Mouse (Mus musculus): ENCODE results near the gene Tex14. TPM values are rescaled to one million over a fixed set of nuclear protein-coding genes. Genes with fewer than 3 reads are reported as not detected.

The Tex14 gene
- total and polyA plus RNA-seq, 3 experiments: 0.42 TPM; not detected in 1

DNA sequence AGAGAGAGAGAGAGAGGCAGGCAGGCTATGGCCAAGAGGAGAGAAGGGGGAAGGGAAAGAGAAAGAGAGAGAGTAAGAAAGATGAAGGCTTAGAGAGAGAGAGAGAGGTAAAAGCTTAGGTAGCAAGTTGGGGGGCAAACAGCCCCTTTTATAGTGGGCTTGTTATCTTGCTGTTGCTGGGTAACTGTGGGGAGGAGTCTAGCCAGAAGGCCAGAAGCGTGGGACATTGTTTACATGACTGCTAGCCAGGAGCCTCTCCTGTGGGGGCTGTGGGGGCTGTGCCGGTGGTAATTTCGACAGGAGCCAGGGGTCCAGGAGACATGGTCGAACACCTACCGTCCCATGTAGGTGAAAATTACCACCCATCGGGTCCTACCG lies 63.4 kb downstream of the Tex14 start:
- no peaks in the 10 kb centered on the region; the same call in 1 of the 2 replicates for H3K79me2 ChIP-seq (ENCODE audit: control insufficient read depth, insufficient read depth, low read length, poor library complexity)
- peak overlapping the region; percentile 64 for H3K9ac ChIP-seq (ENCODE audit: control insufficient read depth, low read depth, low read length, poor library complexity, severe bottlenecking)
- H3K4me3 ChIP-seq (ENCODE audit: control insufficient read depth in 1 of 2, insufficient read depth in 1 of 2, low read depth in 2 of 2, low read length in 2 of 2): peak overlapping the region; percentile 56 to 70
- H3K4me1 ChIP-seq (ENCODE audit: control insufficient read depth in 1 of 2, insufficient read depth in 2 of 2, low read length in 2 of 2): peaks cover 11 to 28% of the 10 kb centered on the region in 2 experiments
- DNase-seq (ENCODE audit: low read depth, low spot score): peak; percentile 64
- H3K9me3 ChIP-seq (replicated peaks; ENCODE audit: insufficient read depth, low read length): no peaks in the 10 kb centered on the region
- TF ChIP-seq USF2 (IDR thresholded peaks at IDR 0.05; ENCODE audit: borderline replicate concordance in 1 of 2, insufficient read depth in 1 of 2, low read depth in 1 of 2, low read length in 2 of 2) (no peak), MAFK (IDR thresholded peaks at IDR 0.05; ENCODE audit: borderline replicate concordance, low read depth, low read length) (no peak), MAX (IDR thresholded peaks at IDR 0.05; ENCODE audit: low read length) (peak; percentile 69), TCF12 (IDR thresholded peaks at IDR 0.05; ENCODE audit: low read depth, low read length) (no peak), TBP (IDR thresholded peaks at IDR 0.05; ENCODE audit: low read depth, low read length) (peak; percentile 77), SIN3A (IDR thresholded peaks at IDR 0.05; ENCODE audit: low read length) (peak; percentile 46; the same call in 1 of the 2 replicates), ZC3H11A (IDR thresholded peaks at IDR 0.05; ENCODE audit: low read depth, low read length) (no peak), POLR2A (IDR thresholded peaks at IDR 0.05; ENCODE audit: control insufficient read depth in 1 of 2, insufficient read depth in 1 of 2, low read depth in 1 of 2, low read length in 2 of 2, poor library complexity in 1 of 2) (peak in 1 of 2 experiments; percentile 25; a peak in 1 of 4 replicates), ZMIZ1 (IDR thresholded peaks at IDR 0.05; ENCODE audit: low read depth, low read length) (no peak), POLR2AphosphoS5 (IDR thresholded peaks at IDR 0.05; ENCODE audit: borderline replicate concordance, low read depth, low read length) (no peak), MAZ (IDR thresholded peaks at IDR 0.05; ENCODE audit: low read depth, low read length) (peak; percentile 64), GATA1 (IDR thresholded peaks at IDR 0.05; ENCODE audit: low read depth, low read length) (peak; percentile 72)
- H3K36me3 ChIP-seq (ENCODE audit: control insufficient read depth in 1 of 2, insufficient read depth in 2 of 2, low read length in 2 of 2): peaks cover 0 to 32% of the 10 kb centered on the region in 2 experiments; a peak in 2 of 4 replicates
- H3K27me3 ChIP-seq (ENCODE audit: control insufficient read depth in 1 of 2, insufficient read depth in 2 of 2, low read length in 2 of 2): no peaks in the 10 kb centered on the region
- H3K27ac ChIP-seq (ENCODE audit: control insufficient read depth, low read depth, low read length): peak overlapping the region; percentile 26

DNA sequence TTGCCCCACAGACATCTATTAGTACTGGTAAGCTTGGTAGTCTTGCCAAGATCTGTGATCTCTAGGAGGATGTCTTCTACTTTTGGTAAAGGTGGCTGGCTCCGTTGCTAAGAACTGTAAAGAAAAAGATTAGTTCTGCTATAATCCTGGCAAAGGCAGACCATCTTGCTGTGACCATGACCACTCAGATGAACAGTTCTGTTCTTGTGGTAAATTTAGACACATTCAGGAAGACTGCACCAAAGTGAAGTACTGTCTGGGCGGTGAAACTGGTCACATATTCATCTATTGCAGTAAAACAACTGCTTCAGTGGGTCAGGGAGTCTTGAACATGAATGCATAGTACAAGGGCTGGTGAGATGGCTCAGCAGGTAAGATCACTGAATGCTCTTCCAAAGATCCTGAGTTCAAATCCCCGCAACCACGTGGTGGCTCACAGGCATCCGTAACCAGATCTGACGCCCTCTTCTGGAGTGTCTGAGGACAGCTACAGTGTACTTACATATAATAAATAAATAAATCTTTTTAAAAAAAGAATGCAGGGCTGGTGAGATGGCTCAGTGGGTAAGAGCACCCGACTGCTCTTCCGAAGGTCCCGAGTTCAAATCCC lies 63.9 kb downstream of the Tex14 start:
- Histone ChIP-seq H3K4me3 (ENCODE audit: control insufficient read depth in 1 of 2, insufficient read depth in 1 of 2, low read depth in 2 of 2, low read length in 2 of 2) (peak overlapping the region; percentile 56 to 70), H3K9ac (ENCODE audit: control insufficient read depth, low read depth, low read length, poor library complexity, severe bottlenecking) (peak overlapping the region; percentile 64), H3K27me3 (ENCODE audit: control insufficient read depth in 1 of 2, insufficient read depth in 2 of 2, low read length in 2 of 2) (no peaks in the 10 kb centered on the region), H3K27ac (ENCODE audit: control insufficient read depth, low read depth, low read length) (peak overlapping the region; percentile 15; the same call in 1 of the 2 replicates), H3K36me3 (ENCODE audit: control insufficient read depth in 1 of 2, insufficient read depth in 2 of 2, low read length in 2 of 2) (peaks cover 0 to 32% of the 10 kb centered on the region in 2 experiments; a peak in 2 of 4 replicates), H3K79me2 (ENCODE audit: control insufficient read depth, insufficient read depth, low read length, poor library complexity) (no peaks in the 10 kb centered on the region; the same call in 1 of the 2 replicates), H3K9me3 (replicated peaks; ENCODE audit: insufficient read depth, low read length) (no peaks in the 10 kb centered on the region), H3K4me1 (ENCODE audit: control insufficient read depth in 1 of 2, insufficient read depth in 2 of 2, low read length in 2 of 2) (peaks cover 11 to 28% of the 10 kb centered on the region in 2 experiments)
- DNase-seq (ENCODE audit: low read depth, low spot score): peak; percentile 74
- TF ChIP-seq TBP (IDR thresholded peaks at IDR 0.05; ENCODE audit: low read depth, low read length) (peak; percentile 72; the same call in 1 of the 2 replicates), MYC (IDR thresholded peaks at IDR 0.05; ENCODE audit: low read depth, low read length) (peak; percentile 91), POLR2AphosphoS2 (IDR thresholded peaks at IDR 0.05; ENCODE audit: low read length) (no peak), ZMIZ1 (IDR thresholded peaks at IDR 0.05; ENCODE audit: low read depth, low read length) (no peak), CTCF (IDR thresholded peaks at IDR 0.05 in 2 of 3, conservative IDR thresholded peaks at IDR 0.05 in 1 of 3; ENCODE audit: control insufficient read depth in 1 of 3, insufficient read depth in 1 of 3, low read depth in 2 of 3, low read length in 3 of 3, poor library complexity in 1 of 3, severe bottlenecking in 1 of 3) (peak in 1 of 3 experiments; percentile 28; a peak in 2 of 6 replicates), CHD2 (IDR thresholded peaks at IDR 0.05; ENCODE audit: low read length) (no peak), ELF1 (IDR thresholded peaks at IDR 0.05; ENCODE audit: low read depth, low read length) (no peak), USF1 (IDR thresholded peaks at IDR 0.05; ENCODE audit: low read depth, low read length) (peak; percentile 77)
